Mouse (Mus musculus) heart, adult 2 months (tissue): Measurements from ENCODE around the gene Fam120a.

Experiments
- CTCF ChIP-seq: fragments of 200-600 bp; IDR thresholded peaks from 2 replicates; pipeline ENCODE4 v1.8.1; 2022; ENCODE audit warnings: antibody characterized with exemption, mild to moderate bottlenecking, moderate library complexity
- EP300 ChIP-seq: fragments of 200-500 bp; IDR thresholded peaks from 2 replicates; pipeline ENCODE4 v1.6.1; 2011; ENCODE audit warnings: low read depth, low read length, control low read depth; ENCODE audit not compliant: insufficient read depth
- POLR2A ChIP-seq: fragments of 200-500 bp; IDR thresholded peaks from 2 replicates; pipeline ENCODE4 v1.6.1; 2011; ENCODE audit warnings: mild to moderate bottlenecking, low read depth, low read length, control low read depth; ENCODE audit not compliant: insufficient read depth

DNA sequence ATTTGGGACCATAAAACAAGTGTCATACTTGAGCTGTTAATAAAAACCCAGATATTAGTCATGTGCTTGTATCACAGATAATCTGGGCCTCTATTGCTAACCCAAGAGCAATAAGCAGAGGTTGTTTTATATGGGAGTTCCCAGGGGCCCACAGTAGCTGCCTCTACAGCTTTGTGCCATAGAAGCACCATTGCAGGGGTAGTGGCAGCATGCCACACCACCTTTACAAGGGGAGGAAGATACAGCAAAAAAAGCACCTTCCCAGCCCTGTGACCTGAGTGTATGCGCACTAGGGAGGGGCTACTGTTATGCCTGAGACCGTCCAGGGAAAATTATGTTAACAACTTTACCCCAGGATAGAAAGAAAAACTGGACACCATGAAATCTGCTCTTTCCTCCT is 62.4 kb downstream of the Fam120a start:
- TF ChIP-seq EP300 (no peak), CTCF (no peak), POLR2A (no peak)
